Mouse (Mus musculus) lung, embryonic 14.5 days (tissue): ENCODE results near the gene Smim12. TPM values are rescaled to one million over a fixed set of nuclear protein-coding genes. Genes with fewer than 3 reads are reported as not detected.
A peak's percentile ranks its signal among the peaks of the same experiment; 100 is the strongest.

Experiments used
- ATAC-seq: fragments of 200-750 bp; cut with Nextera tagmentation; 2 replicates; pipeline ENCODE4 v1.8.0; 2017; ENCODE audit warnings: mild to moderate bottlenecking, moderate TSS enrichment, moderate library complexity; ENCODE audit not compliant: insufficient read depth
- DNase-seq: peaks from one replicate; pipeline ENCODE4 v3.0.0-alpha.2; 2015
- H3K27ac ChIP-seq: fragments of 300-500 bp; sonication (generic); 2 replicates; pipeline ENCODE4 v1.5.1; 2014; ENCODE audit warnings: low read depth, mild to moderate bottlenecking, moderate library complexity
- H3K27me3 ChIP-seq: fragments of 300-500 bp; sonication (generic); 2 replicates; pipeline ENCODE4 v1.6.1; 2014; ENCODE audit warnings: low read length, control low read depth; ENCODE audit not compliant: insufficient read depth
- H3K36me3 ChIP-seq: fragments of 300-500 bp; sonication (generic); 2 replicates; pipeline ENCODE4 v1.6.1; 2014; ENCODE audit warnings: control low read depth; ENCODE audit not compliant: insufficient read depth
- H3K4me1 ChIP-seq: fragments of 300-500 bp; sonication (generic); 2 replicates; pipeline ENCODE4 v1.6.1; 2014; ENCODE audit warnings: antibody characterized with exemption, control low read depth; ENCODE audit not compliant: insufficient read depth
- H3K4me2 ChIP-seq: fragments of 300-500 bp; sonication (generic); 2 replicates; pipeline ENCODE4 v1.6.1; 2014; ENCODE audit warnings: mild to moderate bottlenecking
- H3K4me3 ChIP-seq: fragments of 300-500 bp; sonication (generic); 2 replicates; pipeline ENCODE4 v1.5.1; 2014; ENCODE audit warnings: low read depth, low read length
- H3K9ac ChIP-seq: fragments of 300-500 bp; sonication (generic); 2 replicates; pipeline ENCODE4 v1.6.1; 2014
- H3K9me3 ChIP-seq: fragments of 300-500 bp; sonication (generic); 2 replicates; pipeline ENCODE4 v1.6.1; 2016; ENCODE audit warnings: low read depth, low read length, control low read depth
- CTCF ChIP-seq: IDR thresholded peaks from 2 replicates; pipeline ENCODE4 v1.5.1; 2016; ENCODE audit warnings: antibody characterized with exemption, low read depth
- WGBS: fragments of 180-500 bp; shearing (Covaris S2); extraction: QIAGEN DNeasy Blood & Tissue Kit; methylation state at CpG from one replicate; pipeline ENCODE4 v1.1.7; 2014; 5-methylcytosine and 5-hydroxymethylcytosine counted together
- polyA plus RNA-seq: library from polyadenylated mRNA; unstranded; fragments of >200 nt; fragmentation: Nextera tagmentation; extraction: Ambion mirVana; gene quantifications from 2 replicates; pipeline ENCODE4 v1.2.1, GENCODE M21; 2014

Gene Smim12
- polyA plus RNA-seq, 1 experiment from 2014 or later: 63.0 TPM

DNA sequence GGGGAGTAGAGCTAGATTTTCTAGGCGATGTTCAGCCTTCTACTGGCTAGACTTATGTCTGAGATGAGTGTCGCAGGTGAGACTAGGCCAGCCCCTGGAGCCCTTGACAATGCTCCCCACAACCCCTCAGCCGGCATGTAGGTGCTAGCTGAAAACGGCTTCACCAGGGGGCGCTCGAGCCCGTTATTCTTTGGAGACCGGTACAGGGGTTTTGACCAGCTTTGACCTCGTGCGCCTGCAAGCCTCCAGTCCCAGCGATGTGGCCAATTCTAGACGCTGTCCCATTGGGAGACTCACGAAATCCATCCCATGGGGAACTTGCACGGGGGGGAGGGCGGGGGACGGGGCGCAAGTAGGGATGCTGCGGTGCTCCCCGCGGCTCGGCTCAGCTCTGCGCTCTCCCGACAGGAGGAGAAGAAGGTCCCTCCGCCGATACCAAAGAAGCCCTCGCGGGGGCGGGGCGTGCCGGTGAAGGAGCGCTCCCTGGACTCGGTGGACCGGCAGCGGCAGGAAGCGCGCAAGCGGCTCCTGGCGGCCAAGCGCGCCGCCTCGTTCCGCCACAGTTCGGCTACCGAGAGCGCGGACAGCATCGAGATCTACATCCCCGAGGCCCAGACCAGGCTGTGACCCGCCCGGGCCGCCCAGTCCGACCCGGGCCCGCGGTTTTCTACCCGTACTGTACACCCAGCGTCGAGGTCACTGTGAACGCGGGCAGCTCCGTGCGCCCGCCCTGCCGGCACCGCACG is 7.7 kb upstream of the Smim12 start:
- Histone ChIP-seq H3K27me3 (peaks cover 24% of the 10 kb centered on the region), H3K4me2 (peak overlapping the region; percentile 94), H3K9me3 (no peaks in the 10 kb centered on the region), H3K4me3 (peak overlapping the region; percentile 55), H3K36me3 (no peaks in the 10 kb centered on the region), H3K9ac (peak overlapping the region; percentile 51), H3K27ac (no peak overlapping the region), H3K4me1 (no peaks in the 10 kb centered on the region)
- peak; percentile 85 for ATAC-seq
- TF ChIP-seq CTCF: peak; percentile 68
- WGBS: under 1% methylated on average over 64 of the region's 67 CpGs
- DNase-seq: peak; percentile 94

DNA sequence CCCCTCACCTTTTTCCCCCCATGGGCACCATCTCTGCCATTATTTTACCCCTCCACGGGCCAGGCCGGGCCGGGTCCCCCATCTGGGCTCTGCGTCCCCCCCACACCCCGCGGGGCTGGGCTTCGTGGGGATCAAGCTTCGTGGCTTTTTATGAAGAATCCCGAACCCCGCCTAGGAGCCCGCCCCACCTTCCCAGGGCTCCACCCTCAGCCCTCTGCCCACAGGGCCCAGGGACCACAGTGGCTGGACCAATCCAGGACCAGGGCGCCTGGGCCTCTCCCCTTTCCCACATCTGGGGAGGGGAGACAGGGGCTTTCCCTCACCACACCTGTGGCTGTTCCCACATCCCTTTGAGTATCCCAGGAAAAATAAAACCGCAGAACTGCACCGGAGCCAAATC is 7.0 kb upstream of the Smim12 start:
- TF ChIP-seq CTCF: no peak
- Histone ChIP-seq H3K4me2 (peak overlapping the region; percentile 94), H3K9me3 (no peaks in the 10 kb centered on the region), H3K36me3 (no peaks in the 10 kb centered on the region), H3K27me3 (peaks cover 24% of the 10 kb centered on the region), H3K9ac (peak overlapping the region; percentile 51), H3K27ac (no peak overlapping the region), H3K4me3 (peak overlapping the region; percentile 55), H3K4me1 (no peaks in the 10 kb centered on the region)
- DNase-seq (no peak), ATAC-seq (peak; percentile 39; the same call in 1 of the 2 replicates)
- WGBS: 3% methylated on average over 14 of the region's 14 CpGs

DNA sequence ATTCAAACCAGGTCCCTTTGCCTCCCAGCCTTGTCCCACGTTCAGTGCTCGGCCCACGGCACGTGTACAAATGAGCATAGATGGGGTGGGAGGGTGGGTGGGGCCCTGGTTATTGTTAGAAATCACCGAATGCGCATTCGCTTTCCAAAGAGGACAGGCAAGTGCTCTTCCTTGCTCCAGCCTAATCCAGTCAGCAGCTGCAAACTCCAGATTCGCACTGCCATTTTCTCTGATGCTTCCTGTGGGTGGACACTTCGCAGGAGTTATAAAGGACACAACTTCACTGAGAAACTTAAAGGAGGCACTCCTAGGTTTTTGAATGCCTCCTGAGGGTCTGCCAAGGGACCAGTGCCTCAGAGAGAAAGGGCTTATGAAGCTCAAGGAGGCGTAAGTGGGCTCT is 6.3 kb upstream of the Smim12 start:
- ATAC-seq (no peak), DNase-seq (no peak)
- TF ChIP-seq CTCF: no peak
- no peak overlapping the region for H3K9ac ChIP-seq
- H3K9me3 ChIP-seq: no peaks in the 10 kb centered on the region
- H3K4me3 ChIP-seq: no peak overlapping the region
- no peak overlapping the region for H3K4me2 ChIP-seq
- peaks cover 24% of the 10 kb centered on the region for H3K27me3 ChIP-seq
- no peaks in the 10 kb centered on the region for H3K36me3 ChIP-seq
- no peaks in the 10 kb centered on the region for H3K4me1 ChIP-seq
- WGBS: 63% methylated on average over 10 of the region's 10 CpGs
- no peak overlapping the region for H3K27ac ChIP-seq

GRCm38 (mm10) chr4:127242696-127243095 is 888 bp upstream of the Smim12 start:
- Histone ChIP-seq H3K4me2 (no peak overlapping the region), H3K27ac (no peak overlapping the region), H3K4me1 (no peaks in the 10 kb centered on the region), H3K36me3 (peaks cover 11% of the 10 kb centered on the region), H3K9ac (no peak overlapping the region), H3K9me3 (no peaks in the 10 kb centered on the region), H3K27me3 (no peaks in the 10 kb centered on the region), H3K4me3 (no peak overlapping the region)
- WGBS: 56% methylated on average over 6 of the region's 6 CpGs
- ATAC-seq (no peak), DNase-seq (no peak)
- TF ChIP-seq CTCF: no peak

DNA sequence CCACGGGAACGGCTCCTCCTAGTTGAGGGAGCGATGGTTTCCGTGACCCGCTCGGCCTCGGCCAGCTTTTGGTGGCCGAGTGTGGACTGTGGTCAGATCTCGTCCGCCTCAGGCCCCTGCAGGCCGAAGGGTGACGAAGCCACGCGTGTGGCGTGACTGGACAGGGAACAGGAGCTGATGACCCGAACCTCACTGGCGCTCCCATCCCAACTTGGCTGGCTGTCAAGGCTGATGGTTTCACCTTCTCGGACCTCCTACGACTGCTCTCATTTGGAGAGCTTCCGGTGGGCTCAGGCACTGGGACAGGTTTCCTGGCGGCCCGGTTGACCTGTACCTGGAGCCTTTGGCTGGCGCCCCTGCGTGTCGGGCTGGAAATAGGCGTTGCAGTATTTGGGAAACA is 369 bp downstream of the Smim12 start:
- WGBS: under 1% methylated on average over 26 of the region's 26 CpGs
- peak; percentile 81; the same call in 1 of the 2 replicates for ATAC-seq
- H3K9me3 ChIP-seq: no peaks in the 10 kb centered on the region

GRCm38 (mm10) chr4:127249701-127250349 is 6.2 kb downstream of the Smim12 start:
- H3K4me3 ChIP-seq: no peak overlapping the region
- H3K9ac ChIP-seq: no peak overlapping the region
- H3K9me3 ChIP-seq: no peaks in the 10 kb centered on the region
- 5% methylated on average over 5 of the region's 5 CpGs for WGBS
- no peak overlapping the region for H3K4me2 ChIP-seq
- no peaks in the 10 kb centered on the region for H3K4me1 ChIP-seq
- peaks cover 18% of the 10 kb centered on the region for H3K36me3 ChIP-seq
- no peaks in the 10 kb centered on the region for H3K27me3 ChIP-seq
- peak; percentile 91 for TF ChIP-seq CTCF
- DNase-seq (peak; percentile 97), ATAC-seq (peak; percentile 91)
- H3K27ac ChIP-seq: no peak overlapping the region

More for the DNA sequence above, 369 bp downstream of the Smim12 start:
- H3K4me2 ChIP-seq: peak overlapping the region; percentile 95
- H3K9ac ChIP-seq: peak overlapping the region; percentile 91
- no peak for TF ChIP-seq CTCF
- no peak overlapping the region for H3K27ac ChIP-seq
- H3K27me3 ChIP-seq: no peaks in the 10 kb centered on the region
- peak overlapping the region; percentile 98 for H3K4me3 ChIP-seq
- peaks cover 18% of the 10 kb centered on the region for H3K36me3 ChIP-seq
- H3K4me1 ChIP-seq: no peaks in the 10 kb centered on the region
- DNase-seq: peak; percentile 41

DNA sequence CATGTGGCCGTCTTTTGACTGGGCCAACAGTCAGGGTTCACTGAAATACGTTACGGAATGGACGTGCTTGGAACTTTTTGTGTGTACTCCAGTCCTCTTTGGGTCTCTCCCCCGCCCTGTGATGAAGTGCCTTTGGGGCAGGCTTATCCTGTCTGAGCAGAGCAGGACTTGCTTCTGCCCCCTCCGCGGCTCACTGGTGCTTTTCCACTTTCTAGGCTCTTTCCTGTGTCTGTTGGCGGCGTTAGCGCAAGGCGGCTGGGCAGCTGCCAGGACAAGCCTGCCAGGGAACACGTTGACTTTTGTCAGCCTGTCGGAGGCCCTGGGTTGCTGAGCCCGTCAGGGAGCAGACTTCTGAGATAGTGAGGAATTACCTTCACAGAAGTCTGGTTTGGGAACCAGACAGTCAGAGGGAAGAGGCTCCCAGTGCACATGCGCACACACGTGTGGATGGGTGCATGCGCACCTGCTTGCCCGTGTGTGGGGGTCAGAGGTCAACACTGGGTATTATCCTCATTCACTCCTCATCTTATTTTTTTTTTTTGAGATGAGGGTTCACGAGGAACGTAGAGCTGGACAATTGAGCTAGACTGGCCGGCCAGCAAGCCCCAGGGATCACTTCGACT is 8.5 kb downstream of the Smim12 start:
- ATAC-seq (peak; percentile 55; the same call in 1 of the 2 replicates), DNase-seq (peak; percentile 64)
- Histone ChIP-seq H3K36me3 (peaks cover 13% of the 10 kb centered on the region), H3K4me2 (peak overlapping the region; percentile 23; the same call in 1 of the 2 replicates), H3K4me1 (no peaks in the 10 kb centered on the region), H3K4me3 (no peak overlapping the region), H3K9ac (peak overlapping the region; percentile 23; the same call in 1 of the 2 replicates), H3K27me3 (no peaks in the 10 kb centered on the region), H3K27ac (no peak overlapping the region), H3K9me3 (no peaks in the 10 kb centered on the region)
- WGBS: 45% methylated on average over 22 of the region's 22 CpGs
- TF ChIP-seq CTCF: no peak
